Comparison of ENCODE assay signal across 9 mouse cellular contexts in genomic region chr9:45413478-45414140, GRCm38 (mm10). TPM values are rescaled to one million over a fixed set of nuclear protein-coding genes. Genes with fewer than 3 reads are reported as not detected.
A peak's percentile ranks its signal among the peaks of the same experiment; 100 is the strongest.
DNase-seq lines count a peak whose midpoint lies in the region; ATAC-seq and TF ChIP-seq lines count a peak whose summit lies in the region.
"Had no signal": no experiment of that assay in that cellular context is flagged by ENCODE, and none has a peak within 500 bp of the region (broad histone marks: within the 10 kb centered on the region; RNA-seq: fewer than 3 reads in every experiment).

No protein-coding gene starts in this region.

- no peak overlapping the region for H3K4me2 ChIP-seq in heart, embryonic 12.5 days

- H3K9me3 ChIP-seq in heart, embryonic 12.5 days (replicated peaks), result no peaks in the 10 kb centered on the region

- no peaks in the 10 kb centered on the region for H3K36me3 ChIP-seq in thymus, adult 2 months (ENCODE audit: control insufficient read depth, insufficient read depth, low read length)
- H3K36me3 ChIP-seq in heart, embryonic 12.5 days, result no peaks in the 10 kb centered on the region

- H3K27me3 ChIP-seq in thymus, adult 2 months (ENCODE audit: control insufficient read depth, insufficient read depth, low read length), result no peaks in the 10 kb centered on the region
- peaks cover 34% of the 10 kb centered on the region for H3K27me3 ChIP-seq in heart, embryonic 12.5 days (replicated peaks)

- 0 out of 2 replicates have a peak, but pooled peaks have one; percentile 31 for ATAC-seq in erythroblast, adult 5-6 weeks (replicated peaks; ENCODE audit: low FRiP score, poor library complexity, severe bottlenecking)
- no peak for ATAC-seq in heart, embryonic 12.5 days (ENCODE audit: insufficient number of reproducible peaks, low FRiP score)

- peak; percentile 50 for DNase-seq in gastrocnemius, postnatal 10 days
- no peak for DNase-seq in gastrocnemius, adult 8-10 months (ENCODE audit: low spot score in 2 of 2)
- peak; percentile 45 for DNase-seq in thymus, adult 2 months
- DNase-seq in thymus, adult 18-20 months, result no peak
- peak; percentile 12 for DNase-seq in lung, postnatal 25 days (ENCODE audit: low spot score)
- no peak for DNase-seq in frontal cortex, postnatal 36 days (ENCODE audit: low spot score in 2 of 2)

- no peak overlapping the region for H3K4me3 ChIP-seq in thymus, adult 2 months (ENCODE audit: control insufficient read depth, insufficient read depth, low read length)
- no peak overlapping the region for H3K4me3 ChIP-seq in heart, embryonic 12.5 days

- H3K4me1 ChIP-seq in thymus, adult 2 months (replicated peaks; ENCODE audit: control insufficient read depth, insufficient read depth, low read length), result peaks cover 9% of the 10 kb centered on the region
- 0 out of 2 replicates have a peak, but pooled peaks cover 3% of the 10 kb centered on the region for H3K4me1 ChIP-seq in heart, embryonic 12.5 days (replicated peaks)

- no peak overlapping the region for H3K9ac ChIP-seq in heart, embryonic 12.5 days

- WGBS in thymus, adult 2 months, result 71% methylated on average over 5 of the region's 5 CpGs
- 60% methylated on average over 5 of the region's 5 CpGs for WGBS in heart, embryonic 12.5 days

- H3K27ac ChIP-seq in thymus, adult 2 months (ENCODE audit: control insufficient read depth, insufficient read depth, low read length), result no peak overlapping the region
- no peak overlapping the region for H3K27ac ChIP-seq in heart, embryonic 12.5 days (ENCODE audit: poor library complexity, severe bottlenecking)
- H3K27ac ChIP-seq: macrophage had no signal

- TF ChIP-seq CTCF in thymus, adult 2 months (IDR thresholded peaks at IDR 0.05; ENCODE audit: borderline replicate concordance, control insufficient read depth, extremely low read depth, insufficient read depth, low read length, poor library complexity), result peak; percentile 73; the same call in 1 of the 2 replicates

- no peak for TF ChIP-seq POLR2A in thymus, adult 2 months (IDR thresholded peaks at IDR 0.05; ENCODE audit: control insufficient read depth, extremely low read depth, insufficient read depth, low read length, poor library complexity)

RNA-seq across cellular contexts. Expression of gene Dscaml1, which starts 12.8 kb away (rescaled TPM):
- under 1 TPM; 0.19 to 0.68 TPM for total RNA-seq in gastrocnemius, postnatal 10 days (2021)
- total RNA-seq in gastrocnemius, adult 8-10 months (2022), result not detected
- 11.3 and 12.4 TPM in 2 replicates for polyA plus RNA-seq in thymus, adult 2 months (2012; rRNA removed)
- total RNA-seq in erythroblast, adult 5-6 weeks (2015; ENCODE audit: low replicate concordance), result not detected in 2 replicates
- not detected in 2 replicates for total RNA-seq in erythroblast, adult 5-6 weeks (2017; ENCODE audit: low replicate concordance)
- 0.05 and 0.09 TPM in 2 replicates for polyA plus RNA-seq in heart, embryonic 12.5 days (2016; fragmentation: Nextera tagmentation; extraction: Ambion mirVana)

RNA-seq across cellular contexts. Expression of gene Fxyd2, which starts 14.1 kb away (rescaled TPM):
- 1 to 10 TPM; 1.4 to 1.6 TPM for total RNA-seq in gastrocnemius, postnatal 10 days (2021)
- total RNA-seq in gastrocnemius, adult 8-10 months (2022), result 1 to 10 TPM in 2 of 4 experiments, under 1 TPM in 1, not detected in 1; 0.88 to 3.6 (median 1.7) TPM
- 220 and 236 TPM in 2 replicates for polyA plus RNA-seq in thymus, adult 2 months (2012; rRNA removed)
- not detected in 2 replicates for total RNA-seq in erythroblast, adult 5-6 weeks (2015; ENCODE audit: low replicate concordance)
- total RNA-seq in erythroblast, adult 5-6 weeks (2017; ENCODE audit: low replicate concordance), result not detected in 2 replicates
- polyA plus RNA-seq in heart, embryonic 12.5 days (2016; fragmentation: Nextera tagmentation; extraction: Ambion mirVana), result 1.4 and 2.2 TPM in 2 replicates

RNA-seq across cellular contexts. Expression of gene Fxyd6, which starts 43.6 kb away (rescaled TPM):
- 10 to 100 TPM; 61.2 to 65.6 TPM for total RNA-seq in gastrocnemius, postnatal 10 days (2021)
- total RNA-seq in gastrocnemius, adult 8-10 months (2022), result 10 to 100 TPM; 42.6 to 50.9 (median 47.3) TPM
- 5.4 and 8.9 TPM in 2 replicates for polyA plus RNA-seq in thymus, adult 2 months (2012; rRNA removed)
- not detected in 2 replicates for total RNA-seq in erythroblast, adult 5-6 weeks (2015; ENCODE audit: low replicate concordance)
- not detected in 2 replicates for total RNA-seq in erythroblast, adult 5-6 weeks (2017; ENCODE audit: low replicate concordance)
- polyA plus RNA-seq in heart, embryonic 12.5 days (2016; fragmentation: Nextera tagmentation; extraction: Ambion mirVana), result 30.8 and 33.4 TPM in 2 replicates
- polyA plus RNA-seq: macrophage had no signal

Comparison
In these comparisons a context has a peak if more than half of its experiments do, and no peak if none do; other contexts are left out.
1. DNase-seq: peak in gastrocnemius, postnatal 10 days (single experiment), thymus, adult 2 months (single experiment) and lung, postnatal 25 days (single experiment); none in gastrocnemius, adult 8-10 months (0 of 2), thymus, adult 18-20 months (0 of 2) and frontal cortex, postnatal 36 days (0 of 2).
2. RNA of gene Fxyd6, which starts 43.6 kb away (total RNA-seq): 61.2 to 65.6 TPM in gastrocnemius, postnatal 10 days and 42.6 to 50.9 TPM in gastrocnemius, adult 8-10 months; not detected in erythroblast, adult 5-6 weeks; every median in the first group is over 10 times any median in the second.